Mouse (Mus musculus) hindbrain, embryonic 11.5 days (tissue): ENCODE data around the gene Fbxo27. TPM values are rescaled to one million over a fixed set of nuclear protein-coding genes. Genes with fewer than 3 reads are reported as not detected.
A peak's percentile ranks its signal among the peaks of the same experiment; 100 is the strongest.

Source experiments
- ATAC-seq: fragments of 200-750 bp; cut with Nextera tagmentation; 2 replicates; pipeline ENCODE4 v1.8.0; 2017; ENCODE audit warnings: mild to moderate bottlenecking, moderate TSS enrichment, moderate library complexity; ENCODE audit not compliant: low FRiP score
- DNase-seq: peaks from one replicate; pipeline ENCODE4 v3.0.0-alpha.2; 2015; ENCODE audit warnings: low spot score
- H3K27ac ChIP-seq: fragments of 300-500 bp; sonication (generic); 2 replicates; pipeline ENCODE4 v1.5.1; 2014; ENCODE audit warnings: mild to moderate bottlenecking, low read depth, low read length
- H3K27me3 ChIP-seq: fragments of 300-500 bp; sonication (generic); 2 replicates; pipeline ENCODE4 v1.6.1; 2014; ENCODE audit warnings: mild to moderate bottlenecking, low read length, moderate library complexity, mixed read lengths; ENCODE audit not compliant: control insufficient read depth, insufficient read depth
- H3K36me3 ChIP-seq: fragments of 300-500 bp; sonication (generic); 2 replicates; pipeline ENCODE4 v1.6.1; 2014; ENCODE audit warnings: mild to moderate bottlenecking, low read length, moderate library complexity, mixed read lengths; ENCODE audit not compliant: control insufficient read depth, insufficient read depth
- H3K4me1 ChIP-seq: fragments of 300-500 bp; sonication (generic); replicated peaks from 2 replicates; pipeline ENCODE4 v1.6.1; 2014; ENCODE audit warnings: low read length, mixed read lengths; ENCODE audit not compliant: control insufficient read depth, insufficient read depth
- H3K4me2 ChIP-seq: fragments of 300-500 bp; sonication (generic); replicated peaks from 2 replicates; pipeline ENCODE4 v1.6.1; 2014; ENCODE audit warnings: mild to moderate bottlenecking, low read depth, low read length
- H3K4me3 ChIP-seq: fragments of 300-500 bp; sonication (generic); 2 replicates; pipeline ENCODE4 v1.5.1; 2014; ENCODE audit warnings: low read depth, low read length
- H3K9ac ChIP-seq: fragments of 300-500 bp; sonication (generic); 2 replicates; pipeline ENCODE4 v1.6.1; 2014; ENCODE audit warnings: low read depth, low read length
- H3K9me3 ChIP-seq: fragments of 300-500 bp; sonication (generic); 2 replicates; pipeline ENCODE4 v1.6.1; 2016; ENCODE audit warnings: low read length; ENCODE audit not compliant: control insufficient read depth
- WGBS: fragments of 180-500 bp; shearing (Covaris S2); extraction: QIAGEN DNeasy Blood & Tissue Kit; methylation state at CpG from one replicate; pipeline ENCODE4 v1.1.7; 2014; 5-methylcytosine and 5-hydroxymethylcytosine counted together
- polyA plus RNA-seq: library from polyadenylated mRNA; unstranded; fragments of >200 nt; fragmentation: Nextera tagmentation; extraction: Ambion mirVana; gene quantifications from 2 replicates; pipeline ENCODE4 v1.2.1, GENCODE M21; 2014

Fbxo27 gene
- 5.1 and 5.5 TPM in 2 replicates for polyA plus RNA-seq

GRCm38 (mm10) chr7:28692545-28693320, at the start of gene Fbxo27:
Fbxo27 (plus strand) TSS chr7:28692849.
- Histone ChIP-seq H3K4me2 (peak within 1 kb of the TSS; percentile 85), H3K9me3 (no peaks in the 10 kb centered on the region), H3K27ac (0 out of 2 replicates have a peak within 1 kb of the TSS, but pooled peaks have one; percentile 30), H3K9ac (peak within 1 kb of the TSS; percentile 56; the same call in 1 of the 2 replicates), H3K36me3 (no peaks in the 10 kb centered on the region), H3K27me3 (peaks cover 4% of the 10 kb centered on the region; the same call in 1 of the 2 replicates), H3K4me3 (peak within 1 kb of the TSS; percentile 47), H3K4me1 (peaks cover 2% of the 10 kb centered on the region; the same call in 1 of the 2 replicates)
- DNase-seq (peak; percentile 33), ATAC-seq (peak; percentile 65)
- WGBS, result 30% methylated on average over 28 of the region's 30 CpGs

DNA sequence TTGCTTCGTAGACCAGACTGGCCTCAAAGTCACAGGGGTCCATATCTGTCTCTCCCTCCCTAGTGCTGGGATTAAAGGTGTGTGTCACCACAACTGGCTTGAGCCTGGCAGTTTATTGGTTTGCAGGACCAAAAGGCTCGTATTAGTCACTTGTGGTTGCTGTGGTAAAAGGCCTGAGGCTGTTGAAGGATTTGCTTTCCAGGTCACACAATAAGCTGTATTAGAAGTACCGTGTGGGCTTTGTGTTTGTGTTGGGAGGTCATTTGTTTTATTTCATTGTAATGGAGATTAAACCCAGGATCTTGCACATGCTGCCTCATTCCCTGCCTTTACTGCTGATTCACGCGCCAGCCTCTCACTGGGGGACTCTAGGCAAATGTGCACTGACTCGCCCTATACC, 47.3 kb upstream of the Fbxo27 start:
- Histone ChIP-seq H3K27me3 (no peaks in the 10 kb centered on the region), H3K4me1 (no peaks in the 10 kb centered on the region), H3K27ac (no peak overlapping the region), H3K4me2 (no peak overlapping the region), H3K4me3 (no peak overlapping the region), H3K9me3 (no peaks in the 10 kb centered on the region), H3K36me3 (no peaks in the 10 kb centered on the region), H3K9ac (no peak overlapping the region)
- WGBS, result 54% methylated on average over 6 of the region's 6 CpGs
- ATAC-seq, result no peak
- DNase-seq, result no peak

DNA sequence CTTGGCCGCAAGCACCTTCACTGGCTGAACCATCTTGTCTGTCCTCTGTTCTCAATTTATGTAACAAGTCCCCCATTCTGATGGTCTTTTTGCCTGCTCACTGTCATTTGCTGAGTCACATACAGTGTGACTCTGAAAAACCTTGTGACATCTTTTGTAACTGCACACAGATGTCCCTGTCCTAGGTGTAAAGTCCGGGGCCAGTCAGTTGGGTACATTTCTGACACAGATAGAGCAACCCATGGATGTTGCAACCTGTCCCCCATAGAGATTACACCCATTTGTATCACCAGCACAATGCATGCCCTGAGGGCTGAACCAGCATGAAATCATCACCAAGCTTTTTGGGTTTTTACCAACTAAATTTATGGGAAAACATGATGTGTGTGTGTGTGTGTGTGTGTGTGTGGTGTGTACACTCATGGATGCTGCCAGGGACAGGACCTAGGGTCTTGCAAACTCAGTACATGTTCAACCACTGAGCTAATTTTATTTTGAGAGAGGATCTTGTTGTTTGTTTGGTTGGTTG, 46.6 kb upstream of the Fbxo27 start:
- Histone ChIP-seq H3K4me3 (no peak overlapping the region), H3K27ac (no peak overlapping the region), H3K9ac (no peak overlapping the region), H3K4me1 (no peaks in the 10 kb centered on the region), H3K36me3 (no peaks in the 10 kb centered on the region), H3K27me3 (no peaks in the 10 kb centered on the region), H3K4me2 (no peak overlapping the region), H3K9me3 (no peaks in the 10 kb centered on the region)
- DNase-seq (no peak), ATAC-seq (no peak)
- WGBS, result 92% methylated on average over 2 of the region's 2 CpGs

GRCm38 (mm10) chr7:28647016-28647415, 45.6 kb upstream of the Fbxo27 start:
- no peak overlapping the region for H3K27ac ChIP-seq
- no peak overlapping the region for H3K4me2 ChIP-seq
- H3K9ac ChIP-seq, result no peak overlapping the region
- ATAC-seq (no peak), DNase-seq (no peak)
- H3K27me3 ChIP-seq, result no peaks in the 10 kb centered on the region
- no peaks in the 10 kb centered on the region for H3K9me3 ChIP-seq
- 58% methylated on average over 7 of the region's 7 CpGs for WGBS
- H3K36me3 ChIP-seq, result no peaks in the 10 kb centered on the region
- no peaks in the 10 kb centered on the region for H3K4me1 ChIP-seq
- H3K4me3 ChIP-seq, result no peak overlapping the region

DNA sequence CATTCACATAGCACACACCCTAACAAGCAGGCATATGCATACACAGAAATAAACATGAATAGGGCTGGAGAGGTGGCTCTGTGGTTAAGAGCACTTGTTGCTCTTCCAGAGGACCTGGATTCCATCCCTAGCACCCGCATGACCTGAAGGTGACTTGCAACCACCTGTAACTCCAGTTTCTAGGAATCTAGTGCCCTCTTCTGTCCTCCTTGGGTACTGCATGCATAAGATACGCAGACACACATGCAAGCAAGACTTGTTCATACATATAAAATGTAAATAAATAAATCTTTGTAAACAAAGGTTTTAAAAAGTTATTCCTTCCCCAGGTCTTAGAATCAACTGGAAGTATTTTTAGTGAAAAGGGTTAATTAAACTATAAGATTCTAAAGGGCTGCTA, 41.5 kb upstream of the Fbxo27 start:
- WGBS, result 89% methylated on average over 2 of the region's 2 CpGs
- H3K4me2 ChIP-seq, result no peak overlapping the region
- no peaks in the 10 kb centered on the region for H3K36me3 ChIP-seq

GRCm38 (mm10) chr7:28656430-28656829, 36.2 kb upstream of the Fbxo27 start:
- DNase-seq (no peak), ATAC-seq (no peak)
- Histone ChIP-seq H3K4me3 (no peak overlapping the region), H3K4me1 (no peaks in the 10 kb centered on the region), H3K9me3 (no peaks in the 10 kb centered on the region), H3K27ac (no peak overlapping the region), H3K27me3 (no peaks in the 10 kb centered on the region), H3K9ac (no peak overlapping the region), H3K4me2 (no peak overlapping the region), H3K36me3 (no peaks in the 10 kb centered on the region)
- 44% methylated on average over 4 of the region's 4 CpGs for WGBS

More for the DNA sequence above, 41.5 kb upstream of the Fbxo27 start:
- Histone ChIP-seq H3K4me3 (no peak overlapping the region), H3K27ac (no peak overlapping the region), H3K4me1 (no peaks in the 10 kb centered on the region), H3K27me3 (no peaks in the 10 kb centered on the region), H3K9ac (no peak overlapping the region), H3K9me3 (no peaks in the 10 kb centered on the region)
- no peak for ATAC-seq
- DNase-seq, result no peak

GRCm38 (mm10) chr7:28665620-28666579, 26.7 kb upstream of the Fbxo27 start:
- Histone ChIP-seq H3K4me3 (no peak overlapping the region), H3K9me3 (no peaks in the 10 kb centered on the region), H3K27ac (no peak overlapping the region), H3K36me3 (no peaks in the 10 kb centered on the region), H3K9ac (no peak overlapping the region), H3K4me1 (no peaks in the 10 kb centered on the region), H3K4me2 (no peak overlapping the region), H3K27me3 (no peaks in the 10 kb centered on the region)
- ATAC-seq, result no peak
- DNase-seq, result peak; percentile 12
- 43% methylated on average over 15 of the region's 15 CpGs for WGBS

DNA sequence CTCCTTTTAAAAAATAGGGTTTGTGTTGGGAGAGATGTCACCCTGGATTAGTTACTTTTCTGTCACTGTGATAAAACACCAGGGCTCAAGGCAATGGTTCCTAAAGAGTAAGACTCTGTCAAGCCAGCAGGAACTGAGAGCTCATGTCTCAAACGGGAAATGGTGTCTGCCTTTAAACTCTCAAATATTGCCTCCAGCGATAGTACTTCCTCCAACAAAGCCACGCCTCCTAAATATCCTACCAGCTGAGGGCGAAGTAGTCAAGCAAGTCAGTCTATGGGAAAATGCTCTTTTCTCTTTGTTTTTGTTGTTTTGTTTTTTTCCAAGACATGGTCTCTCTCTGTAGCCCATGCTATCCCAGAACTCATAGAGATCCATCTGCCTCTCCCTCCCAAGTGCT, 21.5 kb upstream of the Fbxo27 start:
- no peaks in the 10 kb centered on the region for H3K4me1 ChIP-seq
- ATAC-seq (no peak), DNase-seq (no peak)
- H3K9ac ChIP-seq, result no peak overlapping the region
- H3K4me2 ChIP-seq, result no peak overlapping the region
- 75% methylated on average over 4 of the region's 4 CpGs for WGBS
- H3K27ac ChIP-seq, result no peak overlapping the region
- H3K4me3 ChIP-seq, result no peak overlapping the region
- no peaks in the 10 kb centered on the region for H3K9me3 ChIP-seq
- H3K27me3 ChIP-seq, result no peaks in the 10 kb centered on the region
- H3K36me3 ChIP-seq, result no peaks in the 10 kb centered on the region
